Mouse (Mus musculus): ENCODE measurements around the gene Ddx6. TPM values are rescaled to one million over a fixed set of nuclear protein-coding genes. Genes with fewer than 3 reads are reported as not detected.

Ddx6 gene
- polyA plus RNA-seq, 1 experiment: 168 TPM

GRCm38 (mm10) chr9:44644186-44644585, 39.5 kb downstream of the Ddx6 start:
- no peak overlapping the region for H3K27ac ChIP-seq (ENCODE audit: insufficient read depth, low read depth, low read length)
- no peak overlapping the region for H3K4me3 ChIP-seq (ENCODE audit: insufficient read depth, low read depth, low read length)
- 90% methylated on average over 2 of the region's 2 CpGs for WGBS
- no peaks in the 10 kb centered on the region for H3K4me1 ChIP-seq (ENCODE audit: control insufficient read depth, insufficient read depth, low read length)
- TF ChIP-seq POLR2A (IDR thresholded peaks at IDR 0.05; ENCODE audit: insufficient read depth, low read depth, low read length) (no peak), CTCF (IDR thresholded peaks at IDR 0.05; ENCODE audit: insufficient read depth, low read depth, low read length) (no peak)

- Histone ChIP-seq H3K4me3 (ENCODE audit: insufficient read depth, low read depth, low read length) (no peak overlapping the region), H3K4me1 (ENCODE audit: control insufficient read depth, insufficient read depth, low read length) (no peaks in the 10 kb centered on the region), H3K27ac (ENCODE audit: insufficient read depth, low read depth, low read length) (no peak overlapping the region)
- 63% methylated on average over 5 of the region's 5 CpGs for WGBS
- TF ChIP-seq CTCF (IDR thresholded peaks at IDR 0.05; ENCODE audit: insufficient read depth, low read depth, low read length): no peak
- TF ChIP-seq POLR2A (IDR thresholded peaks at IDR 0.05; ENCODE audit: insufficient read depth, low read depth, low read length): no peak
Measured at GRCm38 (mm10) chr9:44645481-44645880, 40.8 kb downstream of the Ddx6 start.

- TF ChIP-seq POLR2A (IDR thresholded peaks at IDR 0.05; ENCODE audit: insufficient read depth, low read depth, low read length): no peak
- Histone ChIP-seq H3K4me3 (ENCODE audit: insufficient read depth, low read depth, low read length) (no peak overlapping the region), H3K27ac (ENCODE audit: insufficient read depth, low read depth, low read length) (no peak overlapping the region), H3K4me1 (ENCODE audit: control insufficient read depth, insufficient read depth, low read length) (no peaks in the 10 kb centered on the region)
- 67% methylated on average over 15 of the region's 15 CpGs for WGBS
Measured at GRCm38 (mm10) chr9:44645924-44646323, 41.2 kb downstream of the Ddx6 start.

GRCm38 (mm10) chr9:44646366-44646765, 41.7 kb downstream of the Ddx6 start:
- Histone ChIP-seq H3K27ac (ENCODE audit: insufficient read depth, low read depth, low read length) (no peak overlapping the region), H3K4me1 (ENCODE audit: control insufficient read depth, insufficient read depth, low read length) (no peaks in the 10 kb centered on the region), H3K4me3 (ENCODE audit: insufficient read depth, low read depth, low read length) (no peak overlapping the region)
- TF ChIP-seq POLR2A (IDR thresholded peaks at IDR 0.05; ENCODE audit: insufficient read depth, low read depth, low read length): no peak
- no peak for TF ChIP-seq CTCF (IDR thresholded peaks at IDR 0.05; ENCODE audit: insufficient read depth, low read depth, low read length)
- 87% methylated on average over 6 of the region's 6 CpGs for WGBS

- WGBS: 98% methylated on average over 8 of the region's 8 CpGs
- H3K4me3 ChIP-seq (ENCODE audit: insufficient read depth, low read depth, low read length): no peak overlapping the region
Measured at GRCm38 (mm10) chr9:44647026-44647425, 42.3 kb downstream of the Ddx6 start.

GRCm38 (mm10) chr9:44647656-44648055, 43.0 kb downstream of the Ddx6 start:
- H3K4me1 ChIP-seq (ENCODE audit: control insufficient read depth, insufficient read depth, low read length): no peaks in the 10 kb centered on the region
- no peak for TF ChIP-seq POLR2A (IDR thresholded peaks at IDR 0.05; ENCODE audit: insufficient read depth, low read depth, low read length)
- TF ChIP-seq CTCF (IDR thresholded peaks at IDR 0.05; ENCODE audit: insufficient read depth, low read depth, low read length): no peak
- H3K27ac ChIP-seq (ENCODE audit: insufficient read depth, low read depth, low read length): no peak overlapping the region
- WGBS: 89% methylated on average over 4 of the region's 4 CpGs
- H3K4me3 ChIP-seq (ENCODE audit: insufficient read depth, low read depth, low read length): no peak overlapping the region

More at GRCm38 (mm10) chr9:44647026-44647425, 42.3 kb downstream of the Ddx6 start:
- Histone ChIP-seq H3K27ac (ENCODE audit: insufficient read depth, low read depth, low read length) (no peak overlapping the region), H3K4me1 (ENCODE audit: control insufficient read depth, insufficient read depth, low read length) (no peaks in the 10 kb centered on the region)
- TF ChIP-seq CTCF (IDR thresholded peaks at IDR 0.05; ENCODE audit: insufficient read depth, low read depth, low read length): no peak

GRCm38 (mm10) chr9:44648881-44649281, 44.2 kb downstream of the Ddx6 start:
- Histone ChIP-seq H3K27ac (ENCODE audit: insufficient read depth, low read depth, low read length) (no peak overlapping the region), H3K4me1 (ENCODE audit: control insufficient read depth, insufficient read depth, low read length) (no peaks in the 10 kb centered on the region), H3K4me3 (ENCODE audit: insufficient read depth, low read depth, low read length) (no peak overlapping the region)
- 79% methylated on average over 7 of the region's 7 CpGs for WGBS
- TF ChIP-seq CTCF (IDR thresholded peaks at IDR 0.05; ENCODE audit: insufficient read depth, low read depth, low read length) (no peak), POLR2A (IDR thresholded peaks at IDR 0.05; ENCODE audit: insufficient read depth, low read depth, low read length) (no peak)

GRCm38 (mm10) chr9:44652027-44652426, 47.3 kb downstream of the Ddx6 start:
- 31% methylated on average over 8 of the region's 8 CpGs for WGBS
- H3K4me1 ChIP-seq (ENCODE audit: control insufficient read depth, insufficient read depth, low read length): peaks cover 5% of the 10 kb centered on the region

GRCm38 (mm10) chr9:44653896-44654295, 49.2 kb downstream of the Ddx6 start:
- Histone ChIP-seq H3K27ac (ENCODE audit: insufficient read depth, low read depth, low read length) (no peak overlapping the region), H3K4me1 (ENCODE audit: control insufficient read depth, insufficient read depth, low read length) (peaks cover 5% of the 10 kb centered on the region), H3K4me3 (ENCODE audit: insufficient read depth, low read depth, low read length) (no peak overlapping the region)
- TF ChIP-seq CTCF (IDR thresholded peaks at IDR 0.05; ENCODE audit: insufficient read depth, low read depth, low read length) (no peak), POLR2A (IDR thresholded peaks at IDR 0.05; ENCODE audit: insufficient read depth, low read depth, low read length) (no peak)
- WGBS: 81% methylated on average over 4 of the region's 4 CpGs

More at GRCm38 (mm10) chr9:44652027-44652426, 47.3 kb downstream of the Ddx6 start:
- TF ChIP-seq CTCF (IDR thresholded peaks at IDR 0.05; ENCODE audit: insufficient read depth, low read depth, low read length) (peak; percentile 68; the same call in 1 of the 2 replicates), POLR2A (IDR thresholded peaks at IDR 0.05; ENCODE audit: insufficient read depth, low read depth, low read length) (no peak)
- Histone ChIP-seq H3K27ac (ENCODE audit: insufficient read depth, low read depth, low read length) (no peak overlapping the region), H3K4me3 (ENCODE audit: insufficient read depth, low read depth, low read length) (no peak overlapping the region)
